Mouse (Mus musculus) kidney, postnatal 0 days (tissue): Measurements from ENCODE around the gene Itpr2. TPM values are rescaled to one million over a fixed set of nuclear protein-coding genes. Genes with fewer than 3 reads are reported as not detected.

Experiments
- ATAC-seq: fragments of 200-750 bp; cut with Nextera tagmentation; replicated peaks from 2 replicates; pipeline ENCODE4 v1.8.0; 2017; ENCODE audit warnings: low read depth, moderate number of reproducible peaks, moderate TSS enrichment, moderate library complexity; ENCODE audit not compliant: low FRiP score
- DNase-seq: peaks from one replicate; pipeline ENCODE4 v3.0.0-alpha.2; 2016; ENCODE audit warnings: low spot score
- H3K27ac ChIP-seq: fragments of 300-500 bp; sonication (generic); 2 replicates; pipeline ENCODE4 v1.5.1; 2014; ENCODE audit warnings: mild to moderate bottlenecking
- H3K27me3 ChIP-seq: fragments of 300-500 bp; sonication (generic); 2 replicates; pipeline ENCODE4 v1.6.1; 2014; ENCODE audit warnings: low read length, mixed read lengths; ENCODE audit not compliant: insufficient read depth
- H3K36me3 ChIP-seq: fragments of 300-500 bp; sonication (generic); 2 replicates; pipeline ENCODE4 v1.6.1; 2014; ENCODE audit warnings: low read length, mixed read lengths; ENCODE audit not compliant: insufficient read depth
- H3K4me1 ChIP-seq: fragments of 300-500 bp; sonication (generic); replicated peaks from 2 replicates; pipeline ENCODE4 v1.6.1; 2014; ENCODE audit warnings: antibody characterized with exemption, low read length, mixed read lengths; ENCODE audit not compliant: insufficient read depth
- H3K4me2 ChIP-seq: fragments of 300-500 bp; sonication (generic); 2 replicates; pipeline ENCODE4 v1.6.1; 2014; ENCODE audit warnings: mild to moderate bottlenecking, low read length, moderate library complexity, mixed read lengths
- H3K4me3 ChIP-seq: fragments of 300-500 bp; sonication (generic); replicated peaks from 2 replicates; pipeline ENCODE4 v1.5.1; 2014; ENCODE audit warnings: low read depth, low read length
- H3K9ac ChIP-seq: fragments of 300-500 bp; sonication (generic); 2 replicates; pipeline ENCODE4 v1.6.1; 2014; ENCODE audit warnings: low read depth, low read length
- H3K9me3 ChIP-seq: fragments of 300-500 bp; sonication (generic); replicated peaks from 2 replicates; pipeline ENCODE4 v1.6.1; 2016; ENCODE audit warnings: low read length, inconsistent platforms, mixed read lengths
- CTCF ChIP-seq: IDR thresholded peaks from 2 replicates; pipeline ENCODE4 v1.5.1; 2016; ENCODE audit warnings: antibody characterized with exemption, low read depth, mild to moderate bottlenecking, moderate library complexity
- WGBS: fragments of 180-500 bp; shearing (Covaris S2); extraction: QIAGEN DNeasy Blood & Tissue Kit; methylation state at CpG from one replicate; pipeline ENCODE4 v1.1.7; 2014; 5-methylcytosine and 5-hydroxymethylcytosine counted together
- polyA plus RNA-seq: library from polyadenylated mRNA; unstranded; fragments of >200 nt; fragmentation: Nextera tagmentation; extraction: Ambion mirVana; gene quantifications from 2 replicates; pipeline ENCODE4 v1.2.1, GENCODE M21; 2015

The Itpr2 gene
- polyA plus RNA-seq, 1 experiment from 2014 or later, result 17.4 TPM

GRCm38 (mm10) chr6:146409692-146410426, 92.2 kb downstream of the Itpr2 start:
- Histone ChIP-seq H3K4me1 (no peaks in the 10 kb centered on the region), H3K9ac (no peak overlapping the region)
- 20% methylated on average over 10 of the region's 10 CpGs for WGBS

DNA sequence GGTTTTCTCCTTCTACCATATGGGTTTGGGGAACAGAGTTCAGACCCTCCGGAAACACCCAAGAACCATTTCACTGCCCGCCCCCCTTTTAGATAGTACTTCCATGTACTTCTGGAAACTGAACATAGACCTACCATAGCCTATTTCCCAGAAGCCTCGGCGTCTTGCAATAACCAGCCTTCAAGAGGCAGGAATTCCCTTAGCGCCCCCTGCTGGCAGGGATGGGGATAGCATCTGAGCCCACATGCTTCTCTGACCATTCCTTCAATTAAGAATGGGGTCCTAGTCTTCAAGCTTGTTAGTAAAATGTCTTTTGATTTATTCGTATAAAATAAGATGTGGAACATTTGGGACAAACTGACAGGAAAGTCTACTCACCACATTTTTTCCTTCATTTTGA, 96.6 kb downstream of the Itpr2 start:
- H3K4me3 ChIP-seq, result no peak overlapping the region
- ATAC-seq (no peak), DNase-seq (peak; percentile 59)
- no peaks in the 10 kb centered on the region for H3K27me3 ChIP-seq
- no peak overlapping the region for H3K27ac ChIP-seq
- peak; percentile 87 for TF ChIP-seq CTCF
- no peaks in the 10 kb centered on the region for H3K4me1 ChIP-seq
- 54% methylated on average over 6 of the region's 6 CpGs for WGBS
- H3K9me3 ChIP-seq, result no peaks in the 10 kb centered on the region
- H3K9ac ChIP-seq, result no peak overlapping the region
- H3K4me2 ChIP-seq, result no peak overlapping the region
- H3K36me3 ChIP-seq, result no peaks in the 10 kb centered on the region

More at GRCm38 (mm10) chr6:146409692-146410426, 92.2 kb downstream of the Itpr2 start:
- Histone ChIP-seq H3K36me3 (no peaks in the 10 kb centered on the region), H3K4me2 (peak overlapping the region; percentile 21), H3K9me3 (no peaks in the 10 kb centered on the region), H3K4me3 (no peak overlapping the region), H3K27ac (peak overlapping the region; percentile 43; the same call in 1 of the 2 replicates), H3K27me3 (no peaks in the 10 kb centered on the region)
- peak; percentile 96 for DNase-seq
- peak; percentile 68 for ATAC-seq
- TF ChIP-seq CTCF, result peak; percentile 93

DNA sequence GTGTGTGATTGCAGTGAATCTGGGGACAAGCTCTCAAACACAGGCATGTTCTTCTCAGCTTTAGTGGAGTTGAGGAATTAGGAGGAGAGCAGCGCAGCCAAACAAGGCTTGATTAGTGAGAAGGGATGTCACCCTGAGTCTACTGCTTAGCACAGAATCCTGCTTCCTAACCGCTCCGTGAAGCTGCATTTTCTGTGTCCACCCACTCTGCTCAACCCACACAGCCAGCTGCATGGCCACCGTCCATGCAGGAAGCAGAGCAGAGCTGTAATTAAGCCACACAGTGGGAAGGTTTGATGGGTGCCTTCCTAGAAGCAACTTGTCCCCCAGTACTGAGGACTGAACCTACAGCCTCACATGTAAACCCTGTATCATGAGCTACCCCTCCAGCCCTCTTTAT, 97.1 kb downstream of the Itpr2 start:
- Histone ChIP-seq H3K27me3 (no peaks in the 10 kb centered on the region), H3K27ac (no peak overlapping the region), H3K9ac (no peak overlapping the region), H3K4me3 (no peak overlapping the region), H3K36me3 (no peaks in the 10 kb centered on the region), H3K4me1 (no peaks in the 10 kb centered on the region), H3K9me3 (no peaks in the 10 kb centered on the region), H3K4me2 (no peak overlapping the region)
- 66% methylated on average over 4 of the region's 4 CpGs for WGBS
- TF ChIP-seq CTCF, result no peak
- DNase-seq (no peak), ATAC-seq (no peak)

GRCm38 (mm10) chr6:146404156-146404555, 97.9 kb downstream of the Itpr2 start:
- no peak for ATAC-seq
- WGBS, result 60% methylated on average over 10 of the region's 10 CpGs
- H3K4me2 ChIP-seq, result no peak overlapping the region

DNA sequence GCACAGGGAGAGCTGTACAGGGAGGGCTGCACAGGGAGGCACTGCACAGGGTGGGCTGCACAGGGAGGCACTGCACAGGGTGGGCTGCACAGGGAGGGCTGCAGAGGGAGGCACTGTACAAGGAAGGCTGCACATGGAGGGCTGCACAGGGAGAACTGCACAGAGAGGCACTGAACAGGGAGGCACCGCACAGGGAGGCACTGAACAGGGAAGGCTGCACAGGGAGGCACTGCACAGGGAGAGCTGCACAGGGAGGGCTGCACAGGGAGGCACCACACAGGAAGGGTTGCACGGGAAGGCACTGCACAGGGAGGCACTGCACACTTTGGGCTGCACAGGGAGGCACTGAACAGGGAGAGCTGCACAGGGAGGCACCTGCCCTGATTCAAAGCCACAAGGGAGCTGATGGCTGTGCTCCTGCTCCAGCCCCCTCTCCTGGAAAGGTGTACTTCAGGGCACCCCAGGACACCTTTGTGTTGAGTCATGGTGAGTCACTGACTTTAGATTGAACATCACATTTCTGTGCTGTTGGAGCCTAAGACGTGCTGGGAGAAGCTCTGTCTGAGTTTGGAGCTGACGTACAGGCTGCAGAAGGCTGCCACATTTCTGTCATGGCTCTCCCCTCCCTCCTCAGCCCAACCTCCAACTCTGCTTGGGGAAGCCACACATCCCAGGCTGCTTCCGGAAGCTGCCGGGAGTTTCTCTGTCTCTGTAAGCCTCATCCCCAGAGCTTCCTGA, 98.9 kb downstream of the Itpr2 start:
- Histone ChIP-seq H3K27me3 (no peaks in the 10 kb centered on the region), H3K4me1 (no peaks in the 10 kb centered on the region), H3K9me3 (no peaks in the 10 kb centered on the region), H3K27ac (no peak overlapping the region), H3K4me2 (no peak overlapping the region), H3K36me3 (no peaks in the 10 kb centered on the region), H3K4me3 (no peak overlapping the region), H3K9ac (no peak overlapping the region)
- no peak for ATAC-seq
- peak; percentile 57 for DNase-seq
- no peak for TF ChIP-seq CTCF
- 48% methylated on average over 6 of the region's 6 CpGs for WGBS

More at GRCm38 (mm10) chr6:146404156-146404555, 97.9 kb downstream of the Itpr2 start:
- Histone ChIP-seq H3K9ac (no peak overlapping the region), H3K9me3 (no peaks in the 10 kb centered on the region), H3K36me3 (no peaks in the 10 kb centered on the region), H3K27me3 (no peaks in the 10 kb centered on the region), H3K27ac (no peak overlapping the region), H3K4me1 (no peaks in the 10 kb centered on the region), H3K4me3 (no peak overlapping the region)
- no peak for TF ChIP-seq CTCF
- no peak for DNase-seq

- Histone ChIP-seq H3K9ac (no peak overlapping the region), H3K36me3 (peaks cover 6% of the 10 kb centered on the region; the same call in 1 of the 2 replicates), H3K9me3 (no peaks in the 10 kb centered on the region), H3K4me1 (no peaks in the 10 kb centered on the region), H3K27me3 (no peaks in the 10 kb centered on the region), H3K4me2 (no peak overlapping the region), H3K4me3 (no peak overlapping the region), H3K27ac (no peak overlapping the region)
- DNase-seq (no peak), ATAC-seq (no peak)
- 58% methylated on average over 3 of the region's 3 CpGs for WGBS
- TF ChIP-seq CTCF, result no peak
Observed at GRCm38 (mm10) chr6:146397803-146398202, 104.2 kb downstream of the Itpr2 start.
